Mouse (Mus musculus) erythroid progenitor cell, adult 5-6 weeks (primary cell): ENCODE results near the gene B3gnt2. TPM values are rescaled to one million over a fixed set of nuclear protein-coding genes. Genes with fewer than 3 reads are reported as not detected.

ENCODE experiments used
- ATAC-seq: replicated peaks from 2 replicates; pipeline ENCODE4 v1.8.0; 2016; ENCODE audit warnings: moderate number of reproducible peaks, mild to moderate bottlenecking, moderate TSS enrichment, inconsistent platforms; ENCODE audit not compliant: poor library complexity, low FRiP score, severe bottlenecking
- total RNA-seq, 2 experiments: library from RNA; stranded (forward) in 1 of 2; stranded (reverse) in 1 of 2; fragments of 150-400 nt in 1 of 2; fragments of 186-747, 209-891 nt in 1 of 2; gene quantifications; 2 replicates each; pipeline versions ENCODE4 v1.2.3 to v1.2.4; 2015 to 2017; ENCODE audit warnings: low replicate concordance in 2 of 2

Gene B3gnt2
- total RNA-seq, 2 experiments from 2014 or later, result 0.42 to 11.2 TPM

DNA sequence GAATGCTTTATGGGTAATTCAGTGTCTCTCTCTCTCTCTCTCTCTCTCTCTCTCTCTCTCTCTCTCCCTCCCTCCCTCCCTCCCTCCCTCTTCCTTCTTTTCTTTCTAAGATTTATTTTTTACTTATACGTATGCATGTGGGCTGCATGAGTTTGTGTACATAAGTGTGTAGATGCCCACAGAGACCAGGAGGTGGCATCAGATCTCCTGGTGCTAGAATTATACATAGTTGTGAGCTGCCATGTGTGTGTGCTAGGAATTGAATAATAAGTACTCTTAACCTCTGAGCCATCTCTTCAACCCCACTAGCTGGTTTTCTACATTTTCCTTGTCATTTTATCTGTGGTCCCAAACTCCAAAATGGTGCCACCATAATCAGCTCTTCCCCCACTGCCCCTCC is 35.2 kb downstream of the B3gnt2 start:
- no peak for ATAC-seq

DNA sequence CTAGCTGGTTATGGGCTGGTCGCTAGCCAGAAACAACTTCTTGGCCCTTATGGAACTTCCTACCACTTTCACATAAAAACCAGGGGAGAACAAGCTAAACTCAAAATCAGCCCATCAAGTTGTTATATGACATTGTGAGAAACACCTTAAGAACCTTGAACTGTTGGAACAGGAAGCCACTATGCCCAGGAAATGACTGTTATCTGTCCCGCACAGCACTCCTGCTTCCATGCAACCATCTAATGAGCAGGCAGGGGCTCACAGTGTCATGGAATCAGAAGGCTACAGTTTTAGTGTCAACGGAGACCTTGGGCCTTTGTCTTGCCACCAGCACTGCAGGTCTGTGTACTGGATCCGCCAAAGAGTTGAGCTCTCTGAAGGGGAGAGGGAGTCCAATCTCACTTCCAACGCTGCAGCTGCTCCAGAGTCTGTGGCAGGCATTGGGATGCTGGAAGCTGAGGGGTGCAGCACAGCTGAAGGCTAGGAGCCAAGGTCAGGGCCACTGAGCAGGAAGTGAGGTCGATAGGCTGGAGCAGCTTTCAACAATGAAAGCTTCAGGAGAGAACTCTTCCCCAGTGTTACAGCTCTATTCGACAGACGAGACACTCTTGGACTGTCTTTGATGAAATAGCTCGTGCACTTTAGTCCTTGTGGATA is 36.6 kb downstream of the B3gnt2 start:
- ATAC-seq, result no peak

DNA sequence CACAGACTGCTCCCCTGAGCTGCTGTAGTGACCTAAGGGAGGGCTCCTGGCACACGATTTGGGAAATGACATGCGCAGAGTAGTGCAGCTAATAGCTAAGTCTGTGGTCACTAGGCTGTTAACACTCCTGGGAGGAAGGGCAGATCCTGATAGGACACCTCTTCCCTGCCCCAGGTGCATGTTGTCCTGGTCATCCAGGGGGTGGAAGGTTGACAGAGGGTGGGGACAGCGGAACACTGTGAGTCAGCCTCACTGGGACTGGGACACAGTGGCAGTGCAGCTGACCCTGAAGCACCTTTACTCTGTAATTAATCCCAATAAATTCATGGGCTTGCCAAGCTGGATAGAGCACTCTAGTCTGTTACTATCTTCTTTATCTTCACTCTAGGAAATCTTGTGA is 39.5 kb downstream of the B3gnt2 start:
- ATAC-seq, result no peak

DNA sequence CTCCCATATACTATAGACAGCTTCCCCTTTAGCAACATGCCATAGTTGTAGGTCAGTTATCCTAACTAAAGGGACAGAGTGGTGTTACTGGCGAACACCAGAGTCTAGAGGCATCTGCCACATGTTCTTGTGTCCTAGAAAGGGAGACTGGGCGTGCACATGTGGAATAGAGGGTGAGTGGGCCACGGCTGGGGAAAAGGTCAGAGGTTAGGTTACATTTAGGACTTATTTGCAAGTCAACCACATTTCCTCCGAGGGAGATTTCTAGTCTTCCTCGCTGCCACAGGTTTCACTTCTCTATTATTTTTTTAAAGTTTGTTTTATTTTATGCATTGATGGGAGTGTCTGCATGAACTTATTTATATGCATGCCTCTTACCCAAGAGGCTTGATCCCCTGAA is 42.4 kb downstream of the B3gnt2 start:
- no peak for ATAC-seq

DNA sequence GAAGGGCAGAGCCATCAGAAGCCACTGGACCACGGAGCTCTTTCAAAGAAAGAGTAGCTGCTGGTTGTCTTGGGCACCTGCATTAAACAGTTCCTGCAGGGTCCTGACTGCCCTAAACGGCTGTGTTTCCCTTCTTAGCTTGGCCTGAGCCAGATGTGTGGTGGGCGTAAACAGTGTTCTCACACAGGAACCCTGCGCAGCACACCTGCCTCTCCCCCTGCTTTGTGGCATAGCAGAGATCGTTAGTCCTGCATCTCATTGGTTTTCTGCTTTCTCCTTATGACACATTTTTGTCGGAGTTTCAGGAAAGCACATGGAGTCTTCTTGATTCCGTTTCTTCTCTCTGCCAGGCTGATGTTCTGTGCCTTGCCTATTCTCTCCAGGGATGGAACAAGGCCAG is 44.9 kb downstream of the B3gnt2 start:
- no peak for ATAC-seq

GRCm38 (mm10) chr11:22815143-22815542 is 45.6 kb downstream of the B3gnt2 start:
- no peak for ATAC-seq

GRCm38 (mm10) chr11:22813921-22814704 is 46.6 kb downstream of the B3gnt2 start:
- no peak for ATAC-seq

GRCm38 (mm10) chr11:22813427-22813826 is 47.3 kb downstream of the B3gnt2 start:
- no peak for ATAC-seq

DNA sequence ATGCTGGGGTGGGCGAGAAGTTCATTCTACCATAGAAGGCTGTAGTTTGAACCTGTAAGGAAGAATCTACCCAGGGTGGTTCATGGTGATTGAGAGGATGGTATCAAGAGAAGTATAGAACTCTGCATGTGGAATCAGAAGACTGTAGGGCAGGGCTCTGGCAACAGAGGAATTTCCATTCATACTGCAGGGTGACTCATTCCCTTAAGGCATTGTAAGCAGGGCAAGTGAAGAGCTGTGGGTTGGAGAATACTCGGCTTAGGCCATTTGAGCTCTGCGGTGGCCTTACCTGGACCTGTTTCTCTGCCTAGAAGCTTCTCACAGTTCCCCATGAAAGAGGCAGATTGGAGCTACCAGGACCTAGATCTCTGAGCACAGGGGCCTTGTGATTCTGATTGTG is 49.3 kb downstream of the B3gnt2 start:
- no peak for ATAC-seq

DNA sequence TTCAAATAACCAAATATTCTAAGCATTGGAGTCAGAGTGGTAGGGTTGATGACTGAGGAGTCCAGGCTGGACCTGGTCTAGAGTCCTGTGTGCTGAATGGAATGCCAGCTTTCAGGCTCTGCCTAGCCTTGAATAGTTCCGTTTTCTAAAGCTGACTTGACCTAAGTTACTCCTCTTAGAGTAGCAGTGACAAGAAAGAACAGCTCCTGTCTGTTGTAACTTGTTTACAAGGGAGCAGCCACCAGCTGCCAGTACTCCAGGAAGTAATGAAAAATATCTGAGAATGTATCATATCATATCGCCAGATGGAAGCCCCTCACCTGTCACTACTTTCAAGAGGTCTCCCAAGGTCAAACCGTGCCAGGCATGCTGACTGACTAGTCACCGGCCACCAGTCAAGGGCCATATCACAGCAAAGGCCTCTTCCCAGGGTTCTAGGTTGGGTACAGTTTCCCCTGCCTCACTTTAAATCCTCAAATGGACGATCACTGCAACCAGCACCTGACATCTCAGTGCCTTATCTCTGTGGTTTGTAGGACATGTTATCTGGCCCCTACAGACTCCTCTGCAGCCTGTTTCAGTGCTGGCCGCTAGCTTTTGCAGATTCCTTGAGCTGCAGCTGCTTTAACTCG is 51.2 kb downstream of the B3gnt2 start:
- ATAC-seq, result 0 out of 2 replicates have a peak, but pooled peaks have one; percentile 20

DNA sequence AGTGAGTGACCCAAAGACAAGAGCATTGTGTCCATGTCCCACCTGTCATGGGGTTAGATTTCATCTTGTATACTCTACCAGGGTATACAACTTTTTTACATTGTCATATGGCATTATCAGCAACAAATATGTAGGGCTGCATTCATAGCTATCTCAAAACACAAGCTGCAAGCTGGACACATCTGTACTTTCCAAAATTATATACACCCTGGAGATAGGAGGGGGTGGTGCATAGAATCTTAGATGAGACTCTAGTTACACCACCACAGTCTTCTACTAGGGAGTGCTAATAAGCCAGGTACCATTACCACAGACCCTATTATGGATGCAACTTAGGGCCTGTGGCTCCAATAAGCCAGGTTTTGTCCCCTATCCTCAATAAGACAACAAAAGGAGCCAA is 52.7 kb downstream of the B3gnt2 start:
- ATAC-seq, result no peak

GRCm38 (mm10) chr11:22805171-22805570 is 55.6 kb downstream of the B3gnt2 start:
- no peak for ATAC-seq

DNA sequence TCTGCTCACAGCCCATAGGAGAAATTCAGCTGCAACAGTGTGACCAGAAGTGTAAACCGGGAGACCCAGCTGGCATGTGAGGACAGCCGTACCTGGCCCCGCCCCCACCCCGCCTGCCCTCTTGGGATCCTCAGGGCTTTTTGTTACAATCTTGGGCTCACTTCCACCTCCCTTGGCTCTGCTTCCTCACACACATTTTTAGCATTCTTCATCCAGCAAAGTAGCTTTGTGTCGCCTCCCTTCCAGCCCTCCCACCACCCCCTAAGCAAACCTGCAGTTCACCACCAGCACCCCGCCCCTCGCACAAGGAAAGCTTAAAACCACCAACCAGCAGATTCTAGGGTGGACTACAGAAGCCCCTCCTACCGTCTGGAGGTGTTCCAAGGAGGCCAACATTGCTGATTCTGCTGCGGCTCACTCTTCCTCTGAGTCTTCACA is 60.8 kb downstream of the B3gnt2 start:
- peak; percentile 39; the same call in 1 of the 2 replicates for ATAC-seq

DNA sequence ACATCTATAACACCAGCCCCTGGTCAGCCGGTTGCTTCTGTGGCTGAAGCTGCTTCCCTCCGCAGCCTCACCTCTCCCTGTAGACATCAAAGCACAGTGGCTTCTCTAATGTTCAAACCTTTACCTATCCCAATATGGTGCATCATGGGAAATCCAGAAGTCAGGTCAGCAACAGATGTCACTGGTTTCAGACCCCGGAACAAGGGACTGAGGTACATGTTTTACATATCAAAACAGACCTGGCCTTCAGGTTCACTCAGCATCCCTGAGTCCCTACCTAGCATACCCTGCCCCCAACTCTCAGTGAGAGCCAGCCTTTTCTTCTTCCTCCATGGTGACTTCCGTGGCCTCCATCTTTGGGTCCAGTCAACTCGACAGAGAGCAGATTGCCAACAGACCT is 61.8 kb downstream of the B3gnt2 start:
- no peak for ATAC-seq

GRCm38 (mm10) chr11:22794734-22795133 is 66.0 kb downstream of the B3gnt2 start:
- no peak for ATAC-seq

GRCm38 (mm10) chr11:22793881-22794203 is 66.9 kb downstream of the B3gnt2 start:
- no peak for ATAC-seq

DNA sequence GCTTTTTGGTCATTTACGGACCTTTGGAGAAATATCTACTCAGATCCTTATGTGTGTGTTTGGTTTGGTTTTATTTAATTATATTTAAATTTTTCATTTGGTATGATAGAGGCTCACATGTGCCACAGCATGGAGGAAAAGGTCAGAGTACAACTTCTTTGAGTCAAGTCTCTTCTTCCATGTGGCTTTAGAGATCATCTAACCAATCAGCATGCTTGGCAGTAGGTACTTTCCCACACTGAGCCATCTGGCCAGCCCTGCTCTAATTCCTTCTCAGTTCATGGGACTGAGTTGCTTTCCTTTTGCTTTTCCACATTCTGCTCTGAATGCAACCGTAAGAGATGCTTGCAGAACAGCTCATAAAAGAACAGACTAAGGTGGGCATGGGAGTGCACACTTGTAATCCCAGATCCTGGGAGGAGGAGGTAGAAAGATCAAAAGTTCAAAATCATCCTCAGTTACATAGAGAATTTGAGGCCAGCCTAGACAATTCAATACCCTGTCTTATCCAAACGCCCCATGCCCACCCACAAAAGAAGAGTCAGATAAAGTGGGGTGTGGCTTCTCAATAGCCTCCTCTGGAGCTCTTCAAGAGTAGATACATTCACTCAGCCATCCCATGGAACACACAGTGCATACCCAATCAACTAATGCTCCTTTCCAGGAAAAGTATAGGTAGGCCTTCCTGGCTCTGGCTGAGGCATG is 67.4 kb downstream of the B3gnt2 start:
- ATAC-seq, result no peak

DNA sequence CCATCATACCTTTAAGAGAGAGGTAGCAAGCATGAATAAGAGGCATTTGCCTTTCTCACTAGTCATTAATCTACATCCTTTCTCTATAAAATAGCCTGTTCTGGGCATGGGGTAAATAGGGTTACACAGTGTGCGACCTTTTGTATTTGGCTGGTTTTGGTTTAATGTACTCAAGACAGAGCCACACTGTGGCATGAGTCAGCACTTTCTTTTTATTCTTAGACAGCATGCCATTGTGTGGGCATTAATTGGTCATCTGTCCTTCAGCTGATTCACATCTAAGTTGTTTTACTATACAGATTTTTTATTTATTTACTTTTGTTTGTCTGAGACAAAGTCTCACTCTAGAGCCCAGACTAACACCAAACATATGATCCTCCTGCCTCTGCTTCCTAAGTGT is 68.6 kb downstream of the B3gnt2 start:
- no peak for ATAC-seq

DNA sequence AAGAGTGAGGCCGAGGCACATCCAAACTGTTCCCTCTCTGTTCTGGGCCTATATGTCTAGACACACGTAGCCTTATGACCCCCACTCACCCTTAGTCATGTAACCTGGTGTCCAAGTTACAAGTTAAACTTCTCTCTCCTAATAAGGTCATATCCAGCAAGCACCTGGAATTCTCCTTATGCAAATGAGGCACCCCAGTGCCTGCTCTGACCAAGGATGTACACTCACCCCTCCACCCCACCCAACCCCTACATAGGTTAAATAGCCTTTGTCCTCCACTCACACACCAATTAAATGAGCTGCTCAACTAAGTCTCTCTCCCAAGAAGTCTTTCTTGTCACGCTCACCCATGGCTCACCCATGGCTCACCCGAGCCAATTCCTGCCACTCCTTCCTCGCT is 69.0 kb downstream of the B3gnt2 start:
- ATAC-seq, result no peak

- no peak for ATAC-seq
Observed at GRCm38 (mm10) chr11:22787833-22788232, 72.9 kb downstream of the B3gnt2 start.

- ATAC-seq, result no peak
Observed at GRCm38 (mm10) chr11:22784477-22784876, 76.3 kb downstream of the B3gnt2 start.
